Mouse (Mus musculus): ENCODE data around the gene Pcsk6.

DNA sequence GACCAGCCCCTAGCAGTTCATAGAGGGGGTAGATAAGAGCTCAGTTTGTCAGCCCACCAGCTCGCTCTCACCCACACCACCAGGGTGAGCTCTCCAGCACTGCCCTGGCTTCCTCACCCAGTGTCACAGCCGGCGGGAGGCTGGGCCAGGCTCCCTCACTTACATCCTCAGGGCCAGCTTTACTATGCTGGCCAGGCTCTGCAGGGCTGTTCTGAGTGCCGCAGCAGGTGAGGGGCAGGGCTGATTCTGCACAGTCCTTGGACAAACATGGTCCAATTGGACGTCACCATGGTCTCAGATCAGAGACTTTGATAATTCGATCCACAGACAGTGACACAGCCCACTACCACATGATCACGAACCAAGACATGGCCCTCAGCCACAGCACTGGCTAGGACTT is 230.0 kb downstream of the Pcsk6 start:
- no peak for TF ChIP-seq CTCF (IDR thresholded peaks at IDR 0.05; ENCODE audit: control insufficient read depth, insufficient read depth, insufficient read length)
- no peak for TF ChIP-seq MYOG (IDR thresholded peaks at IDR 0.05; ENCODE audit: control insufficient read depth, extremely low read depth, insufficient read length)
